Mouse (Mus musculus) adipocyte (in vitro differentiated cells): ENCODE results near the gene Ankrd63.

ENCODE experiments used
- DNase-seq: peaks from one replicate; pipeline ENCODE4 v3.0.0-alpha.2; 2016; ENCODE audit warnings: low spot score

Gene Ankrd63

DNA sequence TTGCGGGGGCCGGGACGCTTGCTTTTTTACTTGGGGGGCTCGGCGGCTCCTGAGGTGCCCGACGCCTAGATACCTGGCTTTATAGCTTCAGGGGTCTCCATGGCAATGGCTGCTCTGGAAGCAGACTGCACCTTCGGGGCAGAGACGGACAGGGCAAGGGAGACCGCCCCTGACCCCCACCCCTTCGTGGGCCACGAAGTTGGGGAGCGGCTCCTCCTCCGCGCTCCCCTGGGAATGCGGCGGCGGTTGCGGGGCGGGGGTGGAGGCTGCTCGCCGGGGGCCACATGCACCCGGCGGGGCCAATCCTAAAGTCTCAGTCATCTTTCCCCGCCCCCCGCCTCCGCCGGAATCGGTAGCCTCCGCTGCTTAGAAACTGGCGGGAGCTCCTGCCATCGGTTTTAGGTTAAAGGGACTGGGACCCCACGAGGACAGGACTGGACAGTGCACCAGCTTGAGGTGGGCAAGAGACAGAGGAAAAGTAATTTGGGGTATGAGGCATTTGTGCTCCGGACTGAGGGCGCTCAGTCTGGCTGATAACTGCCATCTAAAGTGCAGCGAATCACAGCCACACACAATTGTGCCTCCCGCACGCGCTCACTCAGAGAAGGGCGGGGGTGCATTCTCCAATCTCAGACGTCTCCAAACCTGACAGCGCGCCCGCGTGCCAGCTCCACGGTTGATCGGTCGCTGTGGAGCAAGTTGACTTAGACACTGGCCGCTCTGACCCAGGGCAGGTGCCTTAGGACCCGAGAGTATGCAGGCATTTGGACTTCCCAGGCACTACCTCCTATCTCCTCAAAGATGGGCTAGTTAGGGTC lies at the start of gene Ankrd63:
Gene Ankrd63, minus strand, starts transcription at position 51 of the 818 bp plus-strand sequence.
- no peak for DNase-seq

DNA sequence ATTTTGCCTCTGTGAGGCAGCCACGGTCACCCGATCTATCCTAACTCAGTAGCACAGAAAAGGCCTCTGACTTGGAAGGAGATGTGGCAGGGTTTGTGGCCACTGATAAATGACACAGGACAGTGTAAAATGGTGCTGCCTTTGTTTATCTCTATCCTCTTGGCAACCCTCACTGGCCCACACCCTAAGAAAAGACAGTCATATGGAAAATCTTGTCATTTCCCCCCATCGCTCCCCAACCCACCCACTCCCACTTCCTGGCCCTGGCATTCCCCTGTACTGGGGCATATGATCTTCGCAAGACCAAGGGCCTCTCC lies 49.0 kb upstream of the Ankrd63 start:
- no peak for DNase-seq

DNA sequence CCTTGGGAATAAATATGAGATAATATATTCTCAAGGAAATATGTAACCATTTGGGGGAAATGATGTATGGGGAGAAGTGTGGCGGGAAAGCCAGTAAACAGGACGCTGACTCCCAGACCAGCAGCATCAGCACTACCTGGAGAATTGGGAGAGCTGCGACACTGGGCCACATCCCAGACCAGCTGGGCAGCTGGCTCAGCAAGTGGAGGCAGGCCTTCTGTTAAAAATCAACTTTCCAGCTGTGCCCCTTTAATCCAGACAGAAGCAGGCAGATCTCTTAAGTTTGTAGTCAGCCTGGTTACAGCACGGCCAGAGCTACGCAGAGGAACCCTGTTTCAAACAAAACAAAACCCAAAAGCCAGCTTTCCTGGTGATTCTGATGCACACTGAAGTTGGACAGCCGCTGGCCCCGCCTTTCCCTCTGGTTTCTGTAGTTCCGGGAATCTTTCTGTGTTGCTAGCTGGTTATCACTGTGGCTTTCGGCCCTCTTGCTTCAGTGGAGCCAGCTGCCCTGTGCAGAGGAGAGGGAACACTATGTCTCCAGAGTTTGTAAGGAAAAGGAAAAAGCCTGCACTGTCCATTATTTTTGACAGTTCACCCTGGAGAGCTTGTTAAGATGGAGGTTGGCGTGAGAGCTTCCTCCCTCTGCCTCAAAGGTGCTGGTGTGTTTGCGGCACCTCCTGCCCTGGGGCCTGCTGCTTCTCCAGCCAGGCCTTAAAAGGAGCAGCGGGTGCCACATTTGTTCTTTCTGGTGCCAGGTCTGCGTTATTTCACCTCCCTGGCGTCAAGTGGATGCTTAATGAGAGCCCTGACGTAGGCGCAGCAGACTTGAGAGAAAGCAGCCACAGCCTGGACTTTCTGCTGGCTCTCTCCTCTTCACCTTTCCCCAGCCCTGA lies 48.4 kb upstream of the Ankrd63 start:
- DNase-seq, result peak; percentile 57

DNA sequence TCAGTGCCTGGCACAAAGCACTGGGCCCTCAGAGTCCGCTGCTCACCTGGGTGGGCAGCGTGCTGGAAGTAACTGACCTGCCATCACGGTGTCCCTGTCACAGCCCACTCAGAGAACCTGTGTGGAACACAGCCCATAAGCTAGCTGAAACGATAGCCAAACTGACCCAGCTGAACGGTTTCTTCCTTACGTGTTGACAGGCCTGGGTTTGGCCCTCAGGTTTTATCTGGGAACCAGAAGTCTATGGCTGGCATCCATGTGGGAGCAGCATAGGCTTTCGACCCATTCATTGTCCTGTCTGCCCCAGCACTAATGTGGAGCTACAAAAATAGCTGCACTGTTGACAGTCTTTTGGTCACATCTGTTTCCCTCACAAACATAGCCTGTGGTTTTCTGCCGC lies 46.7 kb upstream of the Ankrd63 start:
- DNase-seq, result no peak

DNA sequence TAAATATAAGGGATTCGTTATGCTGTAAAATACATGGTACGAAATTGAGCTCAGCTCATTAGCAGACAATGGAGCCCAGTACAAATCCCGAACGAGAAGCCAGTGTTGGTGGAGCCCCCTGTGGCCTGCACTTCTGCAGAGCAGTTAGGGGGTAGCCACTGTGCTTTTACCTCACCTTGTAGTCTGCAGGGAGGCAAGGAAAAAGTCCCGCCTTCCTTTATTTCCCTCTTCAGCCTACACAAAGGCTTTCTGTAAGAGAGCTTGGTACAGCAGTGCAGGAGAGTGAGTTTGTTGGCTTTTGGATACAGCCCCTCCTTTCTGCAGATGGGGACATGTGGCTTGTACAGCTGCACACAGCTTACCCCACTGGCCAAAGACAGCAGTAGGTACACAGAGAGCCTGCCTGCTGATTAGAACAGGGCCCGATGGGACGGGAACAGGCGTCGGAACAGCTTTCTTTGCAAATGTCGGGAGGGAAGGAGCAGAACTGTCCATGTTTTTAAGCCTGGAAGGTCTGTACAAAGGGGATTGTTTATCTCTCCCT lies 45.6 kb upstream of the Ankrd63 start:
- DNase-seq, result no peak

DNA sequence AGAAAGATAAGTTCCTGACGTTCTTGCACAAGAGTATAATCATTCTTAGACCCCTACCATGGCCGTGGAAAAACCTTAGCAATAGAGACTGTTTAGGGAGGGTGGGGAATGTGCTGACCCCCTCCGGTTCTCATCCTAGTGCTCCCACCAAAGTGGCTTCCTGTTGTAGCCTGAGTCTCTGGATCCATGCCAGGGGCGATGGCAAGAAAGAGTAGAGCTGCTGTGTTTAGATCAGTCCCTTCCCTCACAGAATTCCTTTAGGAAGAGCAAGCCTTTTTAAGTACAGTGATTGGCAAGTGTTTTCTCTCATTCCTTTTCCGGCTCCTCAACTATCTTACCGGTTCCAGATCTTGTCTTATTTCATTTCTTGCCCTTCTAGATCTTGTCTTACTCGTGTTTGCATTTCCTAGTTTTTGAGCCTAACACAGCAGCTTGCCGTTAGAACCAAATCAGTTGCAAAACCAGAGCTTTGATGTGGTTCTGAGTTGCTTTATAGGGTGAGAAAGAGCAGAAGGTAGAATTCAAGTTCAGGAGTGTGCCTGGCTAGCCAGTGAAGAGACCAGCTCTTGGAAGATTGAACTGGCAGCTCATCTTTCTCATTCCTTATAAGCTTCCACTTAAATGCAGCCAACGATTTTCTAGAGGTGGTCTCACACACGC lies 43.7 kb upstream of the Ankrd63 start:
- DNase-seq, result peak; percentile 64

DNA sequence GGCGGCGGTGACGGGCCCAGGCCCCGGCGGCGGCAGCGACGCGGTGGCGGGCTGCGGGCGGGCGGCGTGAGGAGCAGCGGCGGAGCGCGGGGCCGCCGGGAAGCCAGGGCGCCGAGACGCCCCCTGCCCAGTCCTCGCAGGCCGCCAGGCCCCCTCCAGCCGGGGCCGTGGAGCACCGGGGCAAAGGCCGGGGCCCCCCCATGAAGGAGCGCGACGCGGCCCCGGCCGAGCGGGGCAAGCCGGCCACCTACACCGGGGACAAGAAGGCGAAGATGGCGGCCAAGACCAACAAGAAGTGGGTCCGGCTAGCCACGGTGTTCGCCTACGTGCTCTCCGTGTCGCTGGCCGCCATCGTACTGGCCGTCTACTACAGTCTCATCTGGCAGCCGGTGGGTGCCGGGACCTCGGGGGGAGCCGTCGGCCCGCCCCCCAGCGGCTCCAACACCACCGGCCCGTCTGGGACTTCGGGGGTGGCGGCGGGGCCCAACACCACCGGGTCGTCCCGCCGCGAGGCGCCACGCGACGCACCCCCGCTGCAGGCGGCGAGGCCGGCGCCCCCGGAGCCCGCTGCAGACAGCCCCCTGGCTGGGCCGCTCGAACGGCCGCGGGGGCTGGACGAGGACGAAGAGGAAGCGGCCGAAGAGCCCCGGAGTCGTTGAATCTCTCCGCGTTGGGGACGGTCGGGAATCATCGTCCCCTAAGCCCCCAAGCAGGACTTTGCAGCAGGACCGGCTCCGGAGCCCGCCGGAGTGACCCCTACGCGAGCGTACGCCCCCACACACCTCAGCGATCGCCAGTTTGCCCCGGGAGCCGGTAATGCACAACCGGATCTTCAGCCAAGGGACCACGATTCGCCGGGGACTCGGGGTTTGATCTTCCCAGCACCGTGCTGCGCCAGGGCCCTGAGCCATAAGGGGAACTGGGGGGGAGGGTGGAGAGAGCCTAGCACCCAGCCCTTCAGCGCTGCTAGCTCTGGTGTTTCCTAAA lies 42.4 kb upstream of the Ankrd63 start:
- DNase-seq, result no peak

DNA sequence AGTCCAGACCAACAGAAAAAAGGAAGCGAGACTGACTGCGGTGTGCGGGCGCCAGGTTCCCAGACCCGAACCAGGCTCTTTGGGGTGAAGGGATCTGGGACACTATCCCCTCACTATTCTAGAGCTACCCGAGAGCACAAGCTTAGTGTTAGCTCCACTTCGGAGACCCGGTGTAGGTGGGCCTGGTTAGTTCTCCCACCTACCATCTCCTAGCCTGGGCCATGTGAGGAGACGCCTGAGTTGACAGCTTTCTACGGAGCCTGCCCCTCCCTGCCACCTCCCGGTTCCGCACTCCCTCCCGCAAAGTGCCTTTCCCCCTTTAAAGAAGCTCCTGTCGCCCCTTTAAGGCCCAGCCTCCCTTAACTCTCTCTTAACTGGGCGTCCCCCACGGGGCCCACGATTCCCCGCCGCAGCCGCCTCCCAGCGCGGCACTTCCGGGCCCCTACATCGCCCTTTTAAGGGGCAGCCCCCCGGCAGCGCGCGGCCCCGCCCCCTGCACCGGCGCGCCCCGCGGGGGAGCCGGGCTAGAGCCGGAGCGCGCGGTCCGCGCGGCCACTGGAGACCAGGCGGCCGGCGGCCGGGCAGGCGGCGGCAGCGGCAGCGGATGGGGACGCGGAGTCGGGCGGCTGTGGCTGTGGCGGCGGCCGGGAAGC lies 41.6 kb upstream of the Ankrd63 start, which contains the start of gene Inafm2:
Gene Inafm2, plus strand, starts transcription at position 527 of the 653 bp plus-strand sequence.
- peak; percentile 84 for DNase-seq

DNA sequence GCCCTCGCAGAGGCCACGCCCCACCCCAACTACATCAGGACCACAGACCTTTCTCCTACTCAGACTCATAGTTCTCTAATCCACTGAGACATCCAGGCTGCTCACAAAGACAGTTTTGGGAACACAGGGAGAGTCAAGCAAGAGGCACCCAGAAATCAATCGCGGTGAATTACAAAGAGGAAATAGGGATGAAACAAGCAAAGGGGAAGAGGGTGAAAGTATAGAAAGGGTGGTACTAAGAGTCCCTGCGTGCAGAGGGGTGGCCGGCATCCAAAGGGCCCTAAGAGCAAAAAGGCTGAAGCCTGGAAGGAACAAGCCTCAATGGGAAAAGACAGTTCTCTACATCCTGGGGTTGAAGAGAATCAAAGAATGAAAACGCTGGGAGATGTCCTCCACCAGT lies 40.9 kb upstream of the Ankrd63 start:
- DNase-seq, result no peak

DNA sequence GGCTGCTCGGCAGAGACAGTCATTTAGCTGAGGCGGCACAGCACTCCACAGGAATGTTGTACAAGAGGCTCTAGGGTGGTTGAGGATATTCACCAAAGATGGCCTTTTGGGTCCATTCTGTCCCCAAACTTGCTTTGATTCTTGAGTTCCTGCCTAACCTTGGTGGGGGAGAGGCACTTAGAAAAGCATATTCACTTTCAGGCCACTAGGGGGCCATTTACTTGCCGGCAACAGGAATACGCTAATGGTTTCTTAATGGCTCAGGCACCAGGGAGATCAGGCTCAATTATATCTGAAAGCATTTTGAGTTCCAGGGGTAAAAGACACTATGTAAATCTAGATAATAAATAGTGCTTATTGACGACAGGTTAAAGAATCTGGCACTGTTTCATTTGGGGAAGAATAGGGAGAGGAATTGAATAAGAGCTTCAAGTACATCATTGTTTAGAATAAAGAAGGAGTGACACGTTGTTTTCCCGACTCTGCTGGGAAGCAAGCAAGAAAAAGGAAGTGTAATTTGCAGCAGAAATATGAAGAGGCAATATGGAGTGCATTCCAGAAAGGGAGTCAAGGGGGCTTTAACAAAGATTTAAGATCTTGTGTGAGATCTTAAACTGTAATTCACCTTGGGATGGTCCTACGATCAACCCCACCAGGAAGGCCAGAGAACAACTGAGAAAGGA lies 39.6 kb upstream of the Ankrd63 start:
- DNase-seq, result peak; percentile 75

DNA sequence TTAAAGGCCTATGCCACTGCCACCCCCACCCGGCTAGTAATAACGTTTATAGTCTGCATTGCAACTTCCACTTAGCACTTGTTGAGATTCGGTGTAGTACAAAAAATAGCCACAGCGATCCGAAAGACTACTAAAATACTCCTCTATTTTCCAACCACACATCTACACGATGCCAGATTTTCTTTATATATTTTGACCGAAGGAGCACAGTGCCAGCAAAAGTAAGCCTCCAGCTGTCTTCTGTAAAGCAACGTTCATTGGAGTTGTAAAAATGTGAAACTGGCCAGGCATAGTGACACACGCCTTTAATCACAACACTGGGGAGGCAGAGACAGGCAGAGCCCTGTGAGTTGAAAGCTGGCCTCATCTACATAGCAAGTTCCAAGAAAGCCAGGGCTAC lies 37.4 kb upstream of the Ankrd63 start:
- DNase-seq, result no peak

DNA sequence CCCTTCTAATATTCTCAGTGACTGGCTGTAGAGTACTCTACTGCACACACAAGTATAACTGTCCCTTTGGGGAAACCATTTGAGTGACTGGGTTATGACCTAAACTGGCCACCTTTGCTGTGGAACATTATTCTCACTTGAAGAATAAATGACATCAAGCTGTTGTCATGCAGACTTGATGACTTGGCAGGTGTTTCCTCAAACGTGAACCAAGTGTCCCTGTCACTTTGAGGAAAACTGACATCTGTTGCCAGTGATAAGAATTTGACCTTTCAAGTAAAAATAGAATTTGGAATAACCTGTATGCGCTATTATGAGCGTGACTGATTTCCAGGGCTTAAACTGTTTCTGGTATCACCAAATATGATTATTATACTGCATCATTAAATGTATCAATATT lies 36.6 kb upstream of the Ankrd63 start:
- no peak for DNase-seq

DNA sequence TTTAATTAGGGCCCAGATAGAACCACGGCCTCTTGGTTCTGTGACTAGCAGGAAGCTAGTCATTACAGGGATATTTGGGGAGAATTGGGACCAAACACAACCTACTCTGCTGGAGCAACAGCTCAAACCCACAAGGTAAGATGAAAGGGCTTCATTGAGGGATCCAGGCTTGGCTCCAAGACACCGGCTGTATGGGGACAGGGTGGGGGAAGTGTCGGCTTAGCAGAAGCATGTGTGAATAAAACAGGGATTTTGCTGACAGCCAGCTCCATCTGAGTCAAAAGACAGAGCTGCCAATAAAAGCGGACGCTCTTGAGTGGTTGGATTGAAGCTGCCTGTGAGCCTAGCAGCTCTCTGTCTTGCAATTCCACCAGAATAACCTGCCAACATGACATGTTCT lies 29.6 kb upstream of the Ankrd63 start:
- no peak for DNase-seq

DNA sequence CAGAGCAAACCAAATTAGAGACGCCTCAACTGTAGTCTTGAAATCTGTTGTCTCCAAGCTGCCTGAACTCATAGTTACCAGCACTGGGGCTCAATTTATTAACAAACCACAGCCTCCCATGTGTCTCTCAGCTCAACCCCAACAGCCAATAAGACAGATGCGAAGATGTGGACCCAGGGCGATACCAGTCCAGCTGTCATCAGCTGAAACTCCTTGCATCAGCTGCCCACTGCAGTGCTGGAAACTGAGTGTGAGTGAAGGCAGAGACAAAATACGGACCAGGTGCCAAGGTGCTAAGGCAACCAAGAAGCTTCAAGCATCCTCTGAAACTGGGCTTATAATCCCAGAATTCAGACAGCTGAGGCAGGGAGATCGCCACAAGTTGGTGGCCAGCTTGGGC lies 28.2 kb upstream of the Ankrd63 start:
- no peak for DNase-seq

DNA sequence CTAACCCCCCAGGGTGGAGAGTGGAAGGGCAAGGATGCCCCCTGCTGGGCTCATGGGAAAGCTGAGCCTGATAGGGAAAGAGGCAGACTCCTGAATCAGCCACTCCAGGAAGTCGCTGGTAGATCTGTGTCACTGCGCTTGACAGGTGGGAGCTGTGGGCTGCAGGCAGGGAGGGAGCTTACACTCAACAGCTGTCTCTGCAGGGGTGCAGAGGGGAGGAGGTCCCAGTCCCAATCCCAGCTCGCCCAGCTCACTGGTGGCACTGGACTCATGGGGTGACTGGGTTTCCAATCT lies 26.8 kb upstream of the Ankrd63 start:
- DNase-seq, result peak; percentile 59

DNA sequence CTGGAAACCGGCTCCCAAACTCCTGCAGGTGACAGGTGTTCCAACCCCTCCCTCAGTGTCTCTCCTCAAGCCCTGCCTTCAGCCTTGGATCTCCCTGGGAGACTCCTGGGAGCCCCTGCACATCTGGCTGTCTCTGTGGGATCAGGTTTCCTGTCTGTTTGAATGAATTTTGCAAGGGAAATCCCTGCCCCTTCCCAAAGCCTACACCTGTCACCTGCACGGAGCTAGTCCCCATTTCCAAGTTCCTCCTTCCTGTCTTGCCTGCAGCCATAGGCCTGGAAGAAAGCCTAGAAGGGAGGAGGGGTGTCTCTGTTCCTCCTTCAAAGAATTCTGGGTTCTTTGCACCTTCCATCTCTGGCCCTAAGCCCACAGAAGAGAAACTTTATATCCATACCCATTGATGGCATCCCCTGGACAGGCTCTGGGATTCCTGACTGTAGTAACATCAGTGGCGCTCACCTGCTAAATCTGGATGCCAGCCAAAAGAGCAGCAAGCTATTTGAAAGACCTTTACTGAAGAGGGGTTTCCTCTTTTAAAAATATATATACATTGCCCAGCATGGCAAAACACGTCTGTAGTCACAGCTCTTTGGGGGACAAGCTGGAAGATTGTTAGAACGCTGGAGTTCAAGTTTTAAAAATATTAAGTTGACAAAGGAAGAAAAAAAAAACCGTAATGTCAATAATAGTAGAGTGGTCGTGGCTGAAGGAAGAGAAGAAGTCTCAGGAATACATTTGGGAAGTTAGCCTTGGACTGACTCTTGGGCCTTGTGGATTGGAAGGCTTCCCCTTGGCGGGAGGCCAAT lies 26.3 kb upstream of the Ankrd63 start:
- DNase-seq, result no peak

DNA sequence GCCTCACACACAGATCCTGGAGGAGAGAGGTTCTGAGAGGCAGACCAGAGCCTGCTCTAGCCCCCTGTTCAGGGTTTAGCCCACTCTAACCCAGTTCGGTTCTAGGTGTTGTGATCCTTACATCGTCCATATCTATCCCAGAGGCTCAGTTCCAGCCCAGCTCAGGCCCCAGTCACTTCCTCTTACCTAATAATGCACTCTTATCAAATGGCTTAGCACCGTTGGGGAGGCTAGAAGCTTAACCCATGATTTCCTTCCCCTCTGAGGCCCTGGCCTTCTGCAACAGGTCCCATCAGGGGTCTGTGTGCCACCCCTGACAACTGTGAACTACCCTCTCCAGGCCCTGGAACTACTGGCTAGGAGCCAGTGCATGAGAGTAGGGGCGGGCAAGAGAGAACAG lies 25.4 kb upstream of the Ankrd63 start:
- DNase-seq, result no peak

DNA sequence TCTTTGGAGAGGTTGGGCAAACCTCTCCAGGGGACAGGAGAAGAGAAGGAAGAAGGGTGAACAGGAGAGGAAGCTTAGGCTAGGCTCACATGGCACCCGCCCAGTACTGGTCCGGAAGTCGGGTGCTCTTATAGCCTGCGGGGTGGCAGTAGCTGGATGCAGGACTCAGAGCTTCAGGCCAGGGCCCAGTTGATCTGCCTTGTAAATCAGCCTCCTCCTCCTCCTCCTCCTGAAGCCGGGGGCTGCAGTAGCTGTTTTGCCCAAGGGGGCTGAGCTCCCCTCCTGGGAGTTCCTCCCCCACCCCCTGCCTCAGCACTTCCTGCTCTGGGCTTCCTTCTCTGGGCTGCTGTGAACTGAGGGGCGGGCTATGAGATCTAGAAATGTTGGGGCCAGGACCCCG lies 24.6 kb upstream of the Ankrd63 start, which contains the start of gene Plcb2:
Gene Plcb2, minus strand, starts transcription at position 102 of the 400 bp plus-strand sequence.
- DNase-seq, result no peak

DNA sequence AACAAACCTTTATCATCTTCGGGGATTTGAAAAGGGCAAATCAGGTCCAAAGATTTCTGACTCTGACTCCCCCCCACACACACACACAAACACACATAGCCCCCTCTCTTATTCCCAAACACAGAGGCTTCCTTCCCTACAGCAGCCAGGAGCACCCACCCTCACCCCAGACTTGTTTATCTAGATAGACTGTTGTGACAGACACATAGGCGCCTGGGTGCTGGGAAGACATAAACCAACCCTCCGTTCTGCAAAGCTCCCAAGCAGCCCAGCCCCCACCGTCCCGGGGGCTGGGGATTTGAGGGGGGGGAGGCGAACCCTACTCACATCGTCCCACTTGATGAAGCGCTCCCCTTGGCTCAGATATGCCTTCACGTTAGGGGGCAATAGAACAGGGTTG lies 24.1 kb upstream of the Ankrd63 start:
- DNase-seq, result no peak
